Mouse (Mus musculus) spleen, adult 10 weeks (tissue): ENCODE data around the gene Ccser1. TPM values are rescaled to one million over a fixed set of nuclear protein-coding genes. Genes with fewer than 3 reads are reported as not detected.

ENCODE experiments used
- polyA plus RNA-seq: library from polyadenylated mRNA; stranded (reverse); fragments of 350-450 nt; fragmentation: Illumina TruSeq; extraction: RNeasy Lipid Tissue Mini Kit (QIAGEN cat#74804); gene quantifications from one replicate; pipeline ENCODE4 v1.2.3, GENCODE M21; 2015; ENCODE audit warnings: low replicate concordance; ENCODE audit not compliant: insufficient read depth

The Ccser1 gene
- polyA plus RNA-seq = 6.4 TPM

DNA sequence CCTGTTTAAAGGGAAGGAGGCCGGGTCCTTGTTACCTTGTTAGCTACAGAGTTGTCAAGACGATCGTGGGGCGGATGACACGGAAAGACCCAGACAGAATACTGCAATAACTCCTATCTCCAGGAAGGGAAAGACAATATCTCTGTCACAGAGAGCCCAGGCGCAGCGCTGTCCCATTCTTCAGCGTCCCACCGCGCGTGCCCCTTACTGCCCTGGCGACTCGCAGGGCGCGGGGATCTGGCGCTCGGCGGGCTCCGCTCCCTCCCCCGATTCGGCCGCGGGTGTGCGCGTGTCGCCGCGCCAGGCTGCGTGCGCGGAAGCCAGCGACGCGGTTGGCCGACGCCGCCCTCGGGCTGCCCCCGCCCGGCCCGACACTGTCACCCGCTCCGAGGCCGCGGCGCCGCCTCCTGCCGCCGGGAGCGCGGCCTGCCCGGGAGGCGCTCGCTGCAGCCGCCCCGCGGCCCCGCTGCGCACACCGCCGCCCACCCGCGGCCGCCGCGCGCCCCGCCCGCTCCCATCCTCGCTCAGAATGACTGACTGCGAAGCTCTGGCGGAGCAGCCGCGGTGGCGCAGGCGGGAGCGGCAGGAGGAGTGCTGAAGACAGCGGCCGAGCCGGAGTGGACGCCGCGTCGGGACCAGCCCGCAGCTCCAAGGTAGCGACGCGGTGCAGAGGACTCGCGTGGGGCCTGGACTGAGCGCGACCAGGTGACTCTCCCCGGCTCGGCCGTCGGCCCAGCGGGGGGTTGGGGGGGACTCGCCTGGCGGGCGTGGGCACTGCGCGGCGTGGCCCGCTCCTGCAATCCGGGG, at the start of gene Ccser1:
TSS of gene Ccser1 (plus strand) at position 376 of the 807 bp plus-strand sequence.

